Mouse (Mus musculus) urinary bladder, postnatal 36 days (tissue): ENCODE data around the gene Zgrf1.

Experiments used
- DNase-seq, 2 experiments: peaks; one replicate each; pipeline ENCODE4 v3.0.0; 2022; ENCODE audit warnings: low spot score in 2 of 2, mixed read lengths in 1 of 2

The Zgrf1 gene

DNA sequence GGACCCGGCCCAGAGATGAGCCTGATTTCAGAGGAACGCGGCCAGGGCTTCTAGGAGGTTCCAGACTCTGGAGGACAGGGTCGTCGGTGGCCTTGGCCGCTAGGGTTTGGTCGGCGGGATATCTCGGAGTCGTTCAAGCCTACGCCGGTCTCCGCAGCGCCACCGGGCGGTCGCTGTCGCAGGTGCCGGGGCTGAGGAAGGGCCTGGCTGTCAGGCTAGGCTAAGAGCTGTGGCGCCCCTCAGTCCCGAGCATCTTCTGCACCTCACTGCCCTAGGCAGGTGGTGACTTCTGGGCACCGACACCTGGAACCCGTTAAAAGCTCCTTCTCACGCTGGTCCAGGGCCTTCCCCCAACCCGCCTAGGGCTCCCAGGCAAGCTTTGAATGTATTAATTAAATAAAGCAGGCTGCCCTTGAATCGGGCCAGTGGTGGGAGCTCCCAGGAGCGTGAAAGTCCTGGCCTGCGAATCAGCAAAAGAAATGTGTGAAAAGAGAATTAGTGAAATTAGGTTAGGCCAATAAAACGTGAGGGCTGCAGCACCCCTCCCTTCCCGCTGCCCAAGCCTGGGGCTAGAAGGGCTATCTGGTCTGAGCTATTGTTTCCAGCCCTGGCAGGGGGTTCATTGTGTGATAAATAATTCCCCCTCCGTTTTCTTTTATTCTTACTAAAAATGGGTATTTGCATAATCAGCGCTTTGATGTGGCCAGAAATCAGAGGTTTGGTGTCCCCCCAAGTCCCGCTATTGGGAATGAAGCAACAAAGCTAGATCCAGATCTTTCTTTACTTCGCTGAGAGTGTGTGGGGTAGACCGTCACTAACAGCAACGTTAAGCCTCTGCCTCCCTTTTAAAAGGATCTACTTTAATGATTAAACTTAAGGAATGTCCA, 86.8 kb downstream of the Zgrf1 start:
- no peak for DNase-seq

DNA sequence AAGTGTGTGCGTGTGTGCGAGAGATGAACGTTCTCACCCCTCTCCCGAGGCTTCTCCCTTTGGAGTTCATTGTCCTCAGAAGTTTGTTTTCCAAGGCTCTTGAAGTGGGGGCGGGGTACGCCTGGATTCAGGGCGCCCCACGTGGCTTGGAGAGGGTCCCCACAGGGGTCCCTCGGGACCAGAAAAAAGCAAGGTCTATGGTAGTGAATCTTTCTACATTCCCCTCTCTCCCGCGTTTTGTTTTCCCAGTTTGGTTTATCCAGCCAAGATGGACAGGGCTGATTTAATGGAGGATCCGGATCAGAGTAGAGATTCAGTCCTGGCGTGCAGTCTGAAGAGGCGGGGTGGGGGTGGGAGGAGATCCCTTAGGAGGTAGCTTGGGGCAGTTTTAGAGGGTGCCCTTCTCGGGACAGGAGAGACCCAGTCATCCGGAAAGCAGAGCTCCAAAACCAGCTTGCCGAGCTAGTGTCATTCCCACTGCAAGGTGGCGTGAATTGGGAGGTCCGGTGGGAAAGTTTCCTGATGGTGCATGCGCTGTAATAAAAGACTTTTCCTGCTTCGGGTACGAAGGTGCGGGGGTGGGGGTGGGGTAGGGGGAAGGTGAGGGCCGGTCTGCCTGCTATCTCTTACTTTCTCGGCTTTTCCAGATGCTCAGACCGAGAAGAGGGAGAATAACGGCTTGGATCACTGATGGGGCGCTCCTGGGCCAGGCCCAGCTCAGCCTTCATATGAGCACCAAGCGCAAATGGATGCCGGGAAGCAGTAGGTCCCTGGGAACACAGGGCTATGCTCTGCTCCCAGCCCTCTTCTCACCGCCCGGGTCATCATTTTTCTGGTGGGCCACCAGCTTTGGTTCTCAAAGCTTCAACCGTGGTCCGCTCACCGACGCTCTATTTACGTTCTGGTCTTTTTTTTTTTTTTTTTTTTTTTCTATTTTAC, 87.7 kb downstream of the Zgrf1 start:
- no peak for DNase-seq

DNA sequence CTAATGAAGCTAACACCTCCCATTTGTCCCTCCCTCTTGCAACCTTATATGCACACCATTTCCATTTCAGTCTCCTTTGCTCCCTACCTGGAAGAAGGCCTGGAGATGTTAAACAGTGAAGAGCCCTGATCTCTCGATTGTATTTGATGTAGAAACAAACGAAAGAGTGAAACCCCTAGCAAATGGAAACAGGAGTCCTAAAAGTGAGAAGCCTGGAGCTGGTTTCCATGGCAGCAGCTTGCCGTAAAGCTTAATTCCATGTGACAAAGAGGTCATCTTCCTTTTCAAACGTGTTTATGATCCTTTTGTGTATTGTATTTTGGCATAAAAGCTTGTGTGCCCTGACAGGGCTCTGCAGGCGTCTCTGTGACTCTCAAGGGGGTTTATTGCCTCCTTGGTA, 88.9 kb downstream of the Zgrf1 start:
- DNase-seq = no peak

DNA sequence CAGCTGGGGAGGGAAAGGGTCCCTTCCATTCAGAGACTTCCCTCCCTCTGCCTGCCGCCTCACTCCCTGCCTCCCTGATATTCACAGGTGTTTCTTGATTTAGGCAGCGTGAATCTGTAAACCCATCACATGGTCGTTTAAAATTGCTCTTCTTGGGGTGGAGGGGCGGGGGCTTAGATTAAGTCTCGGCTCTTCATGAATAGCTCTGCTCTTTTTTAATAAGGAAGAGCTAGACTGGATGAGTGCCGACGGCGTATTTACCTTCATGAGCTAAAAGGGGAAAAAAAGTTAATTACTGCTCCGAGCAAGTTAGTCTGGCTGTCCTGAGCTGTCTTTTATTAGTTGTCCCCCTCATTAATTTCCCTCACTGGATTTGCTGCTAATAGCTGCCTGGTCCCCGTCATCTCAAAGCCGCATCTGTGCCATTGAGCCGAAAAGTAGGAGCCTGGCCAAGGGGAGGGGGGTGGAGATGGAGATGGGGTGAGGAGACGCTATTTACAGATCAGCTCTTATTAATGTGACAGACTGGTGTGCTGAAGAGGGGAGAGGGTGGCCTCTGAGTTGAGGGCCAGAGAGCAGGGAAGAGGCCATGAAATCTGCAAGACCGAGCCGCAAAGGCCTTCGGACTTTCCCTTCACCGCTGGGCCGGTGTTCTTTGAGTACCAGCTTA, 93.0 kb downstream of the Zgrf1 start:
- DNase-seq = no peak

DNA sequence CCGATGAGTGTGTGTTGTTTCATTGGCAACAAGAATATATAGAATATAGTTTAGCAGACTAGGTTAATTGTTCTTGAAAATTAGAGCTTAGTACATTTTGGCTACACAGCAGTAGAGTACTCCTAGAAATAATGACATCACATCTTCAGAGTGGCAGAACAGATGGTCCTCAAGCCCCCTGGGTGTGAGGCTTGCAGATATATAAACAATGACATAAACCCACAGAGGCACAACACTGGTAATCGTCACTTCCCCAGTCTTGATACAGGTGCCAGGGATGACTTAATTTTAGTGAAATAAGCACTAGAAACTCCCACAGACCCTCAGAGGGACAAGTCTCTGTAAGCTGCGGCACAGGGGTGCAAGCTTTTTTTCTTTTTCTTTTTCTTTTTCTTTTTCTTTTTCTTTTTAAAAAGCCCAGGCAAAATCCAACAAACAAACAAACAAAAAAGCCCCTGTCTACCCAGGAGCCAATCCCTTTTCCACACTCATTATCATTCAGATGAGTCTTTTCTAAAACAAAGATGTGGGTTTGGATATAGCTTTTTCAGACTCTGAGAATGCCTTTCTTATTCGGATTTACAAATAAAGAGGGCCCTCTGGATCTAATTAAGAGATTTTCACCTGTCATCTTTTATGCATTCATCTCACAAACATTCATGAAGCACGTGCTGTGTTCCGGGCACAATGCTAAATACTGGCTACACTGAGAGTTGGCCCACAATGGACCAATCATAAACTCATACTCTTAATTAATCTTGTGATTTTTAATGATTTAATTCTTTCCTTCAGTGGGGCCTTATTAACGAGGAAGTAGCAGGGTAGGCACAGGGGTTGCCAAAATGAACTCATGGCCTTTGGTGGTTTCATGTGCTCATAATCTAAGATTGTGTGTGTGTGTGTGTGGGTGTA, 98.7 kb downstream of the Zgrf1 start:
- DNase-seq = no peak

DNA sequence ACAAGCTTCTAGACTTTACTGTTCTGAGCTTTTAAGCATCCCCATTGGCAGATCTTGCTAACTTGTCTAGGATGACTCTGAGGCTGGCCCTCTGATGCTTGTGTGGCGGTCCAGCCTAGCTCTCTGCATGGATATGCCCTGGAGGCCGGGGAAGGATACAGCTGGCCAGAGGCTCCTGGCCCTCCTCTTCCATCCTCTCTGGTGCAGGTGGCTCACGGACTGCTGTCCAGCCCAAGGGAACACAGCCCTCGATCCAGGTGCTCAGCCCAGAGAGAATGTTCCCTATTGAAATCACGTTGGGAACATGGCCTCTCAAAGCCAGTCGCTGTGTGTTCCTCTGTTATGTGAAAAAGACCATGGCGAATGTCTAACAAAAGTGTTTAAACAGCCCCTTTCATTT, 107.4 kb downstream of the Zgrf1 start:
- no peak for DNase-seq

DNA sequence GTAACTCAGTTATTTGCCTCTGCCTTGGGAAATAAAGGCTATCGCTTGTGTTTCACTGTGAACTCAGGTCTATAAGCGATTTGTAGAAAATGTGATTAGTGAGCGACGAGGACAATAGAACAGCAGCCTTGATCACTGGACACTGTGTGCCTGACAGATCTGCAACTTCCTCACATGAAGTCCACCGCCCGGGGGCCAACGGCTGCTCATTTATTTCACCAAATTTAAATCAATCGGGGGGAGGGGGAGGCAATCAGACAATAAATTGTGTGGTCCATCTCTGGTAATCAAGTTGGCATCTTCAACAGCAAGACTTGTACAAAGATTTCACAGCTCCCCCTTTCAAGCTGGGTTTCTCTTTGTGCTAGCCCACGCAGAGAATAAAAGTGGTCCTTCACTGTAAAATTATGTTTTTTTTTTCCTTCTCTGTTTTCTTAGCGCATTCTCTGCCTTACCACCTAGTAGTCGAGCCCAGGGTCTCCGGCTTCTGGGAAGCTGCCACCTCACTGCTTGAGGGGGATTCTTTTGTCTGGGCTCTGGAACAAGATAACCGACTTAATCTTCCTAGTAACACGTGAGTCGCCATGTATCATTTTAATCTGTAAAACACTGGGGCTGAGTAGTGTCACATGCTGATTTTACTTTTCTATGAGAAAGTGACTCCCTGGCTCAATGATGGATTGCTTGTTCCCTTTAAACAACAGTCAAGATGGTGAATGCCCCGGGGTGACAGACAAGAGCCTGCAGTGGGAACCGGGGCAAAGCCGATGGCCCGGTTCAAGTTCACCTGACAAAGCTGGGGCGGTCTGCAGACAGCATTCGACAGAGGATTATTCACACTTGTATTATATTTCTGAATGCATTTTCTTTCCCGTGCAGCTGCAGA, 108.6 kb downstream of the Zgrf1 start:
- DNase-seq = no peak
